Mouse (Mus musculus) testis, adult 2 months (tissue): Measurements from ENCODE around the gene Kcna10.

ENCODE experiments used
- CTCF ChIP-seq: fragments of 200-500 bp; IDR thresholded peaks from 2 replicates; pipeline ENCODE4 v1.5.1; 2012; ENCODE audit warnings: low read depth, mild to moderate bottlenecking, inconsistent platforms, low read length, moderate library complexity; ENCODE audit not compliant: control insufficient read depth, insufficient read depth, insufficient replicate concordance
- POLR2A ChIP-seq: fragments of 200-500 bp; IDR thresholded peaks from 2 replicates; pipeline ENCODE4 v1.6.1; 2012; ENCODE audit warnings: low read depth, mild to moderate bottlenecking, inconsistent platforms, low read length, moderate library complexity; ENCODE audit not compliant: control insufficient read depth

DNA sequence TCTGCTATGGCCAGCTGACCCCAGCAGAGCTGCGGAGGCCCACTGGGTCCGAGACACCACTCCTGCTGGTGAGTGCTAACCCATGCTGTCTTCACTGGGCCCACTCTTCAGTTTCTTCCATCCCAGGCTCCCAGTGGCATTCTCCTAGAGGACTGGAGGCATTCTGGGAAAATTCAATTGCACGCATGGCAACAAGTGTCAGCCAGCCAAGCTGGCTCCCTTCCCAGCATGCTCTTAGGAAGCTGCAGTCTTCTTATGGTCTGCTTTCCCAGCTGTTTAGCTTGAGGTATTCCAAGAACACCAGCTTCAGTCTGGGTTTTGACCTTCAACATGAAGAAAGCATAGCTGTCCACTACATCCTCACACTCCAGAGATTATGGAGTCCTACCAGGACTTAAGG is 322 bp downstream of the Kcna10 start:
- TF ChIP-seq POLR2A (no peak), CTCF (no peak)
